ENCODE assay signal across 11 mouse cellular contexts in genomic region chr3:55307553-55308177, GRCm38 (mm10).
A peak's percentile ranks its signal among the peaks of the same experiment; 100 is the strongest.
DNase-seq lines count a peak whose midpoint lies in the region; ATAC-seq lines count a peak whose summit lies in the region.
"Had no signal": no experiment of that assay in that cellular context is flagged by ENCODE, and none has a peak within 500 bp of the region (broad histone marks: within the 10 kb centered on the region; RNA-seq: fewer than 3 reads in every experiment).

No protein-coding gene starts in this region.

- H3K4me1 ChIP-seq in embryonic facial prominence, embryonic 14.5 days (ENCODE audit: control insufficient read depth, insufficient read depth, low read length): no peaks in the 10 kb centered on the region; the same call in 1 of the 2 replicates
- no peaks in the 10 kb centered on the region for H3K4me1 ChIP-seq in embryonic facial prominence, embryonic 10.5 days
- no peaks in the 10 kb centered on the region for H3K4me1 ChIP-seq in stomach, embryonic 14.5 days (ENCODE audit: control insufficient read depth, insufficient read depth, low read length)
- no peaks in the 10 kb centered on the region for H3K4me1 ChIP-seq in liver, embryonic 11.5 days (replicated peaks; ENCODE audit: control insufficient read depth, insufficient read depth, low read length)
- H3K4me1 ChIP-seq: liver, embryonic 13.5 days had no signal

- H3K4me3 ChIP-seq in embryonic facial prominence, embryonic 14.5 days (ENCODE audit: low read depth, low read length): no peak overlapping the region
- H3K4me3 ChIP-seq in embryonic facial prominence, embryonic 10.5 days: no peak overlapping the region
- H3K4me3 ChIP-seq in stomach, embryonic 14.5 days (ENCODE audit: low read depth, low read length): no peak overlapping the region
- H3K4me3 ChIP-seq in liver, embryonic 11.5 days (ENCODE audit: low read depth, low read length): no peak overlapping the region
- H3K4me3 ChIP-seq: embryonic facial prominence, embryonic 12.5 days; liver, embryonic 13.5 days had no signal

- no peak for ATAC-seq in embryonic facial prominence, embryonic 14.5 days (ENCODE audit: low read depth)
- 0 out of 2 replicates have a peak, but pooled peaks have one; percentile 58 for ATAC-seq in stomach, embryonic 14.5 days (ENCODE audit: insufficient number of reproducible peaks, insufficient read depth, low FRiP score, low read depth)
- no peak for ATAC-seq in liver, embryonic 11.5 days (replicated peaks; ENCODE audit: low FRiP score)

- H3K36me3 ChIP-seq in embryonic facial prominence, embryonic 14.5 days (ENCODE audit: control insufficient read depth, insufficient read depth, low read length): no peaks in the 10 kb centered on the region
- H3K36me3 ChIP-seq in embryonic facial prominence, embryonic 10.5 days (replicated peaks): no peaks in the 10 kb centered on the region
- H3K36me3 ChIP-seq in stomach, embryonic 14.5 days (ENCODE audit: control insufficient read depth, insufficient read depth, low read length): no peaks in the 10 kb centered on the region
- no peaks in the 10 kb centered on the region for H3K36me3 ChIP-seq in liver, embryonic 11.5 days (ENCODE audit: control insufficient read depth, insufficient read depth, low read length)
- H3K36me3 ChIP-seq: embryonic facial prominence, embryonic 12.5 days; liver, embryonic 13.5 days had no signal

- H3K9me3 ChIP-seq in embryonic facial prominence, embryonic 14.5 days (ENCODE audit: control insufficient read depth, low read length): no peaks in the 10 kb centered on the region
- no peaks in the 10 kb centered on the region for H3K9me3 ChIP-seq in embryonic facial prominence, embryonic 10.5 days
- no peaks in the 10 kb centered on the region for H3K9me3 ChIP-seq in stomach, embryonic 14.5 days (ENCODE audit: control insufficient read depth, low read depth, low read length)
- H3K9me3 ChIP-seq in liver, embryonic 11.5 days (ENCODE audit: control insufficient read depth, low read length): no peaks in the 10 kb centered on the region
- H3K9me3 ChIP-seq: embryonic facial prominence, embryonic 12.5 days; liver, embryonic 13.5 days had no signal

- no peak overlapping the region for H3K27ac ChIP-seq in embryonic facial prominence, embryonic 14.5 days (replicated peaks; ENCODE audit: low read depth, low read length)
- no peak overlapping the region for H3K27ac ChIP-seq in embryonic facial prominence, embryonic 10.5 days (replicated peaks)
- no peak overlapping the region for H3K27ac ChIP-seq in stomach, embryonic 14.5 days (ENCODE audit: low read length)
- no peak overlapping the region for H3K27ac ChIP-seq in liver, embryonic 11.5 days (ENCODE audit: low read depth, low read length)
- H3K27ac ChIP-seq: embryonic facial prominence, embryonic 12.5 days; liver, embryonic 13.5 days had no signal

- H3K4me2 ChIP-seq in embryonic facial prominence, embryonic 14.5 days (ENCODE audit: low read depth, low read length): no peak overlapping the region
- no peak overlapping the region for H3K4me2 ChIP-seq in stomach, embryonic 14.5 days (replicated peaks; ENCODE audit: low read depth, low read length)
- no peak overlapping the region for H3K4me2 ChIP-seq in liver, embryonic 11.5 days
- H3K4me2 ChIP-seq: embryonic facial prominence, embryonic 12.5 days; liver, embryonic 13.5 days had no signal

- H3K9ac ChIP-seq in embryonic facial prominence, embryonic 14.5 days (ENCODE audit: low read depth, low read length): no peak overlapping the region
- H3K9ac ChIP-seq in stomach, embryonic 14.5 days (replicated peaks; ENCODE audit: low read depth, low read length): no peak overlapping the region
- H3K9ac ChIP-seq in liver, embryonic 11.5 days (ENCODE audit: low read depth, low read length): no peak overlapping the region
- H3K9ac ChIP-seq: embryonic facial prominence, embryonic 12.5 days; liver, embryonic 13.5 days had no signal

- intact Hi-C loops in heart, postnatal 14 days (cut with DNase I): no loop called here

- 65% methylated on average over 7 of the region's 7 CpGs for WGBS in embryonic facial prominence, embryonic 14.5 days
- WGBS in embryonic facial prominence, embryonic 10.5 days: 73% methylated on average over 7 of the region's 7 CpGs
- WGBS in stomach, embryonic 14.5 days: 49% methylated on average over 7 of the region's 7 CpGs
- WGBS in liver, embryonic 11.5 days: 70% methylated on average over 7 of the region's 7 CpGs

- peak; percentile 35 for DNase-seq in embryonic facial prominence, embryonic 14.5 days (ENCODE audit: low spot score)
- no peak for DNase-seq in embryonic facial prominence, embryonic 10.5 days (ENCODE audit: low spot score)
- DNase-seq in urinary bladder, postnatal 14 days (ENCODE audit: low spot score): peak; percentile 46
- no peak for DNase-seq in urinary bladder, postnatal 10 days (ENCODE audit: low spot score)
- peak; percentile 41 to 60 for DNase-seq in heart, postnatal 14 days
- no peak for DNase-seq in thymus, postnatal 10 days (ENCODE audit: low spot score in 2 of 2)
- DNase-seq in liver, embryonic 11.5 days (ENCODE audit: low spot score): no peak
- DNase-seq: kidney, adult 8-10 months; liver, embryonic 13.5 days had no signal

- no peaks in the 10 kb centered on the region for H3K27me3 ChIP-seq in embryonic facial prominence, embryonic 14.5 days (replicated peaks; ENCODE audit: control insufficient read depth, insufficient read depth, low read length)
- no peaks in the 10 kb centered on the region for H3K27me3 ChIP-seq in embryonic facial prominence, embryonic 10.5 days (replicated peaks; ENCODE audit: low read depth, poor library complexity, severe bottlenecking)
- no peaks in the 10 kb centered on the region for H3K27me3 ChIP-seq in stomach, embryonic 14.5 days (ENCODE audit: control insufficient read depth, insufficient read depth, low read length)
- H3K27me3 ChIP-seq in liver, embryonic 11.5 days (replicated peaks; ENCODE audit: control insufficient read depth, insufficient read depth, low read length): no peaks in the 10 kb centered on the region
- H3K27me3 ChIP-seq: embryonic facial prominence, embryonic 12.5 days; liver, embryonic 13.5 days had no signal

Comparison
In these comparisons a context has a peak if more than half of its experiments do, and no peak if none do; other contexts are left out.
1. DNase-seq: peak in embryonic facial prominence, embryonic 14.5 days (single experiment), urinary bladder, postnatal 14 days (single experiment) and heart, postnatal 14 days (2 of 2); none in embryonic facial prominence, embryonic 10.5 days (single experiment), urinary bladder, postnatal 10 days (single experiment), thymus, postnatal 10 days (0 of 2) and liver, embryonic 11.5 days (single experiment).